Mouse (Mus musculus) ES-E14 (cell line): ENCODE measurements around the gene Vmn2r4. TPM values are rescaled to one million over a fixed set of nuclear protein-coding genes. Genes with fewer than 3 reads are reported as not detected.

Experiments
- DNase-seq: peaks from one replicate; pipeline ENCODE4 v3.0.0-alpha.2; 2013; ENCODE audit warnings: low read depth, low spot score
- H3K27ac ChIP-seq: 2 replicates; pipeline ENCODE4 v1.5.1; 2012; ENCODE audit warnings: low read depth, mild to moderate bottlenecking, low read length, moderate library complexity, mixed read lengths; ENCODE audit not compliant: poor library complexity, insufficient read depth, severe bottlenecking
- H3K36me3 ChIP-seq: 2 replicates; pipeline ENCODE4 v1.6.1; 2012; ENCODE audit warnings: mild to moderate bottlenecking, low read length, moderate library complexity, mixed read lengths; ENCODE audit not compliant: control insufficient read depth, poor library complexity, insufficient read depth, severe bottlenecking
- H3K4me1 ChIP-seq, 2 experiments: fragments of 150-350 bp in 1 of 2; sonication (generic) in 1 of 2; 2 replicates each; pipeline ENCODE4 v1.6.1; 2012; ENCODE audit warnings: low read length in 2 of 2, mild to moderate bottlenecking in 1 of 2, mixed read lengths in 1 of 2; ENCODE audit not compliant: control insufficient read depth in 2 of 2, insufficient read depth in 2 of 2, poor library complexity in 1 of 2
- H3K4me3 ChIP-seq, 2 experiments: fragments of 150-350 bp in 1 of 2; sonication (generic) in 1 of 2; 2 replicates each; pipeline ENCODE4 v1.5.1; 2012; ENCODE audit warnings: low read length in 2 of 2, low read depth in 1 of 2, mild to moderate bottlenecking in 1 of 2, mixed read lengths in 1 of 2; ENCODE audit not compliant: insufficient read depth in 1 of 2, poor library complexity in 1 of 2, severe bottlenecking in 1 of 2
- H3K9ac ChIP-seq: 2 replicates; pipeline ENCODE4 v1.6.1; 2012; ENCODE audit warnings: low read depth, mild to moderate bottlenecking, low read length, mixed read lengths; ENCODE audit not compliant: poor library complexity, insufficient read depth, severe bottlenecking
- H3K9me3 ChIP-seq: fragments of 150-350 bp; sonication (generic); 2 replicates; pipeline ENCODE4 v1.6.1; 2012; ENCODE audit warnings: low read depth, mild to moderate bottlenecking, low read length; ENCODE audit not compliant: control insufficient read depth, insufficient read depth
- CHD2 ChIP-seq: IDR thresholded peaks from 2 replicates; pipeline ENCODE4 v1.6.1; 2014; ENCODE audit warnings: mild to moderate bottlenecking, low read depth, low read length, inconsistent platforms
- HCFC1 ChIP-seq: IDR thresholded peaks from 2 replicates; pipeline ENCODE4 v1.6.1; 2012; ENCODE audit warnings: low read length, inconsistent platforms, borderline replicate concordance; ENCODE audit not compliant: insufficient read depth
- MAFK ChIP-seq: IDR thresholded peaks from 2 replicates; pipeline ENCODE4 v1.6.1; 2014; ENCODE audit warnings: mild to moderate bottlenecking, low read depth, low read length, inconsistent platforms; ENCODE audit not compliant: insufficient read depth
- ZC3H11A ChIP-seq: IDR thresholded peaks from 2 replicates; pipeline ENCODE4 v1.6.1; 2012; ENCODE audit warnings: low read depth, mild to moderate bottlenecking, inconsistent platforms, low read length, borderline replicate concordance
- ZNF384 ChIP-seq: IDR thresholded peaks from 2 replicates; pipeline ENCODE4 v1.6.1; 2012; ENCODE audit warnings: low read depth, low read length, inconsistent platforms
- in situ Hi-C, 2 experiments: fragments of 600-800 bp; cut with MboI; formaldehyde crosslinking; loops; one replicate each; pipeline ENCODE4 v1.15.1; 2025; ENCODE audit warnings: low sequenced_read_pairs in 2 of 2, inconsistent platforms in 1 of 2; ENCODE audit not compliant: unreplicated experiment in 2 of 2
- total RNA-seq: library from RNA; depleted of rRNA; stranded (reverse); fragments of 300-350 nt; gene quantifications from 2 replicates; pipeline ENCODE4 v1.2.3, GENCODE M21; 2012; rRNA removed

Vmn2r4 gene
- total RNA-seq, 1 experiment: not detected

- H3K9me3 ChIP-seq: no peaks in the 10 kb centered on the region
- TF ChIP-seq ZNF384: no peak
- TF ChIP-seq ZC3H11A: no peak
- TF ChIP-seq CHD2: no peak
- no peak for TF ChIP-seq HCFC1
- TF ChIP-seq MAFK: no peak
- in situ Hi-C loops: no loop called here
Observed at GRCm38 (mm10) chr3:64359286-64360035, 55.7 kb downstream of the Vmn2r4 start.

More at GRCm38 (mm10) chr3:64359286-64360035, 55.7 kb downstream of the Vmn2r4 start:
- no peak overlapping the region for H3K4me3 ChIP-seq
- H3K36me3 ChIP-seq: no peaks in the 10 kb centered on the region
- DNase-seq: no peak
- no peaks in the 10 kb centered on the region for H3K4me1 ChIP-seq
- H3K27ac ChIP-seq: no peak overlapping the region
- H3K9ac ChIP-seq: no peak overlapping the region

Other genes with a start within 250 kb of the Vmn2r4 start
- gene Vmn2r3, start 125.7 kb downstream of the Vmn2r4 start, total RNA-seq: under 0.01 and 0.09 TPM in 2 replicates
- gene Vmn2r5, start 94.5 kb upstream of the Vmn2r4 start, total RNA-seq: not detected in 2 replicates
- gene Vmn2r6, start 150.5 kb upstream of the Vmn2r4 start, total RNA-seq: not detected in 2 replicates